Mouse (Mus musculus) intestine, embryonic 14.5 days (tissue): Measurements from ENCODE around the gene Tob1. TPM values are rescaled to one million over a fixed set of nuclear protein-coding genes. Genes with fewer than 3 reads are reported as not detected.

Source experiments
- ATAC-seq: fragments of 200-750 bp; cut with Nextera tagmentation; replicated peaks from 2 replicates; pipeline ENCODE4 v1.8.0; 2017; ENCODE audit warnings: low read depth, moderate number of reproducible peaks, moderate TSS enrichment, moderate library complexity; ENCODE audit not compliant: low FRiP score, low TSS enrichment
- DNase-seq: peaks from one replicate; pipeline ENCODE4 v3.0.0-alpha.2; 2018; ENCODE audit warnings: low spot score
- H3K27ac ChIP-seq: fragments of 300-500 bp; sonication (generic); 2 replicates; pipeline ENCODE4 v1.5.1; 2014; ENCODE audit warnings: low read depth, mild to moderate bottlenecking, control low read depth
- H3K27me3 ChIP-seq: fragments of 300-500 bp; sonication (generic); replicated peaks from 2 replicates; pipeline ENCODE4 v1.6.1; 2014; ENCODE audit warnings: low read length, control low read depth; ENCODE audit not compliant: control insufficient read depth, insufficient read depth
- H3K36me3 ChIP-seq: fragments of 300-500 bp; sonication (generic); 2 replicates; pipeline ENCODE4 v1.6.1; 2014; ENCODE audit warnings: low read length, control low read depth; ENCODE audit not compliant: control insufficient read depth, insufficient read depth
- H3K4me1 ChIP-seq: fragments of 300-500 bp; sonication (generic); replicated peaks from 2 replicates; pipeline ENCODE4 v1.6.1; 2014; ENCODE audit warnings: low read length, control low read depth, mixed read lengths; ENCODE audit not compliant: control insufficient read depth, insufficient read depth
- H3K4me2 ChIP-seq: fragments of 300-500 bp; sonication (generic); 2 replicates; pipeline ENCODE4 v1.6.1; 2014; ENCODE audit warnings: low read length
- H3K4me3 ChIP-seq: fragments of 300-500 bp; sonication (generic); 2 replicates; pipeline ENCODE4 v1.5.1; 2014; ENCODE audit warnings: low read depth, low read length, control low read depth, mixed read lengths
- H3K9ac ChIP-seq: fragments of 300-500 bp; sonication (generic); 2 replicates; pipeline ENCODE4 v1.6.1; 2014; ENCODE audit warnings: mild to moderate bottlenecking, low read length
- H3K9me3 ChIP-seq: fragments of 300-500 bp; sonication (generic); 2 replicates; pipeline ENCODE4 v1.6.1; 2016; ENCODE audit warnings: low read length, control low read depth; ENCODE audit not compliant: control insufficient read depth
- WGBS: fragments of 180-500 bp; shearing (Covaris S2); extraction: QIAGEN DNeasy Blood & Tissue Kit; methylation state at CpG from one replicate; pipeline ENCODE4 v1.1.7; 2014; 5-methylcytosine and 5-hydroxymethylcytosine counted together
- polyA plus RNA-seq: library from polyadenylated mRNA; unstranded; fragments of >200 nt; fragmentation: Nextera tagmentation; extraction: Ambion mirVana; gene quantifications from 2 replicates; pipeline ENCODE4 v1.2.1, GENCODE M21; 2014

Tob1 gene
- 16.7 and 24.1 TPM in 2 replicates for polyA plus RNA-seq

- ATAC-seq (peak; percentile 96), DNase-seq (peak; percentile 99)
- no peaks in the 10 kb centered on the region for H3K9me3 ChIP-seq
- peaks cover 19% of the 10 kb centered on the region for H3K36me3 ChIP-seq
- peak within 1 kb of the TSS; percentile 100 for H3K4me2 ChIP-seq
- peak within 1 kb of the TSS; percentile 76 for H3K9ac ChIP-seq
- H3K27me3 ChIP-seq = no peaks in the 10 kb centered on the region
- H3K4me1 ChIP-seq = peaks cover 7% of the 10 kb centered on the region
- WGBS = 2% methylated on average over 37 of the region's 55 CpGs
- H3K4me3 ChIP-seq = peak within 1 kb of the TSS; percentile 67
- peak within 1 kb of the TSS; percentile 96 for H3K27ac ChIP-seq
Measured at GRCm38 (mm10) chr11:94211124-94211603, at the start of gene Tob1. Tob1 (plus strand) TSS chr11:94211454.

GRCm38 (mm10) chr11:94161867-94162581, 49.2 kb upstream of the Tob1 start:
- Histone ChIP-seq H3K9ac (no peak overlapping the region), H3K27ac (peak overlapping the region; percentile 78; the same call in 1 of the 2 replicates), H3K4me1 (peaks cover 20% of the 10 kb centered on the region), H3K4me3 (no peak overlapping the region), H3K27me3 (no peaks in the 10 kb centered on the region), H3K36me3 (no peaks in the 10 kb centered on the region), H3K9me3 (no peaks in the 10 kb centered on the region), H3K4me2 (no peak overlapping the region)
- ATAC-seq (no peak), DNase-seq (no peak)
- WGBS = 85% methylated on average over 11 of the region's 11 CpGs

- ATAC-seq = no peak
- Histone ChIP-seq H3K4me2 (no peak overlapping the region), H3K9ac (no peak overlapping the region), H3K36me3 (no peaks in the 10 kb centered on the region), H3K4me3 (no peak overlapping the region), H3K4me1 (peaks cover 20% of the 10 kb centered on the region), H3K27ac (no peak overlapping the region), H3K27me3 (no peaks in the 10 kb centered on the region), H3K9me3 (no peaks in the 10 kb centered on the region)
- DNase-seq = no peak
- 77% methylated on average over 9 of the region's 9 CpGs for WGBS
Measured at GRCm38 (mm10) chr11:94163005-94163767, 48.1 kb upstream of the Tob1 start.

GRCm38 (mm10) chr11:94165745-94166144, 45.5 kb upstream of the Tob1 start:
- no peaks in the 10 kb centered on the region for H3K27me3 ChIP-seq
- WGBS = 75% methylated on average over 4 of the region's 4 CpGs
- H3K9ac ChIP-seq = no peak overlapping the region
- no peak overlapping the region for H3K4me3 ChIP-seq
- no peaks in the 10 kb centered on the region for H3K36me3 ChIP-seq
- H3K4me1 ChIP-seq = peaks cover 11% of the 10 kb centered on the region
- ATAC-seq (no peak), DNase-seq (no peak)
- no peak overlapping the region for H3K4me2 ChIP-seq
- H3K9me3 ChIP-seq = no peaks in the 10 kb centered on the region
- no peak overlapping the region for H3K27ac ChIP-seq

GRCm38 (mm10) chr11:94168238-94168637, 43.0 kb upstream of the Tob1 start:
- ATAC-seq (no peak), DNase-seq (no peak)
- H3K36me3 ChIP-seq = no peaks in the 10 kb centered on the region
- 0 out of 2 replicates have a peak, but pooled peaks cover 2% of the 10 kb centered on the region for H3K4me1 ChIP-seq
- H3K4me2 ChIP-seq = no peak overlapping the region
- H3K27ac ChIP-seq = no peak overlapping the region
- no peaks in the 10 kb centered on the region for H3K9me3 ChIP-seq
- 62% methylated on average over 5 of the region's 5 CpGs for WGBS
- no peaks in the 10 kb centered on the region for H3K27me3 ChIP-seq
- no peak overlapping the region for H3K9ac ChIP-seq
- no peak overlapping the region for H3K4me3 ChIP-seq

GRCm38 (mm10) chr11:94169596-94169995, 41.7 kb upstream of the Tob1 start:
- ATAC-seq (no peak), DNase-seq (no peak)
- no peak overlapping the region for H3K27ac ChIP-seq
- H3K4me1 ChIP-seq = 0 out of 2 replicates have a peak, but pooled peaks cover 5% of the 10 kb centered on the region
- no peak overlapping the region for H3K9ac ChIP-seq
- no peak overlapping the region for H3K4me3 ChIP-seq
- H3K4me2 ChIP-seq = no peak overlapping the region
- WGBS = 67% methylated on average over 5 of the region's 5 CpGs
- no peaks in the 10 kb centered on the region for H3K36me3 ChIP-seq
- H3K27me3 ChIP-seq = no peaks in the 10 kb centered on the region
- H3K9me3 ChIP-seq = no peaks in the 10 kb centered on the region

- Histone ChIP-seq H3K4me2 (no peak overlapping the region), H3K4me1 (peaks cover 5% of the 10 kb centered on the region; the same call in 1 of the 2 replicates), H3K9ac (no peak overlapping the region), H3K27ac (no peak overlapping the region), H3K9me3 (no peaks in the 10 kb centered on the region), H3K27me3 (no peaks in the 10 kb centered on the region), H3K36me3 (no peaks in the 10 kb centered on the region), H3K4me3 (no peak overlapping the region)
- no peak for DNase-seq
- WGBS = 78% methylated on average over 5 of the region's 5 CpGs
- no peak for ATAC-seq
Measured at GRCm38 (mm10) chr11:94171691-94172090, 39.6 kb upstream of the Tob1 start.

- DNase-seq = no peak
- Histone ChIP-seq H3K27ac (no peak overlapping the region), H3K9me3 (no peaks in the 10 kb centered on the region), H3K4me1 (peaks cover 5% of the 10 kb centered on the region; the same call in 1 of the 2 replicates), H3K27me3 (no peaks in the 10 kb centered on the region), H3K36me3 (no peaks in the 10 kb centered on the region), H3K4me2 (no peak overlapping the region), H3K4me3 (no peak overlapping the region), H3K9ac (no peak overlapping the region)
- 60% methylated on average over 9 of the region's 9 CpGs for WGBS
- ATAC-seq = peak; percentile 49; the same call in 1 of the 2 replicates
Measured at GRCm38 (mm10) chr11:94172186-94172585, 39.1 kb upstream of the Tob1 start.
